Mouse (Mus musculus): ENCODE measurements around the gene Olfr901.
"Not testable (repeated sequence)": the region's sequence is repeated elsewhere in the genome, so short reads cannot be mapped to it uniquely, and the experiment has no call there.

The Olfr901 gene

DNA sequence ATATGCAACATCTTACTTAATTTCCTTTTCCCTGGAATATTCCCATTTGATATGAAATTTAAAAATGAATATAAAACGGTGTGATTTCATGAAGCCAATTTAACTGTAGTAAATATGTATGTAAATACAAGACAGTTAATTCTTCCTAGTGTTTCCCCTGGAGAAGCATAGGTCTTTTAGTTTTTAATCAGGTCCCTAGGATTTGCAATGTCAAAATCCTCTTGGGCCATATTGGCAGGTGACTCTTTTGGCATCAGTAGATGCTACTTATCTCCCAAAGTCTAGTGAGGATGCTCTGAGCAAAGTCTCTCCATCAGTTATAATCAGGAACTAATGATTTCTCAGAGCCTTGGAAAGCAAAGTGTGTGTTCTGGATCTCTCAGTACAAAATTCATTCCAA is at the start of gene Olfr901:
Gene Olfr901 (plus strand): TSS at position 301 of the 400 bp plus-strand sequence.
- DNase-seq (ENCODE audit: low spot score): no peak

DNA sequence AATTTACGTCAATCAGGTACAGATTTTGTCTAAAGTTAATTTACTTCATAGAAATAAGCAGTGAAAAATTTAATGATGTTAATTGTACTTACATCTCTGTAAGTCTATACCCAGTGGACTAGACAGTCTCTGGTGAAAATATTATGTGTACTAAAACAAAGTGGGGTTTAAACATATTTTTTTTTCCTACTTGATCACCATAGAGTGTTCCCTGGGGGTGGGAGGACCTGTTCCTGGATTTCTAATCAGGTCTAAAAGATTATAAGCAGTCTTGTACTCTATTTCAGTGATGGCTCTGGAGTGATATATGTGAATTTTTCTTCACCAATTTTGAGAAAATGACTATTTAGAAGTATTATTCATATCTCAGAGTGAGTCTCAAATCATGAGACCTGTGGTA is 27.9 kb upstream of the Olfr901 start, which contains the start of gene Olfr147:
Gene Olfr147 (plus strand): TSS at position 301 of the 400 bp plus-strand sequence.
- no peak for DNase-seq (ENCODE audit: low spot score)

- not testable (repeated sequence) for DNase-seq (ENCODE audit: low spot score)
Observed at GRCm38 (mm10) chr9:38407502-38407901, 21.8 kb upstream of the Olfr901 start.

DNA sequence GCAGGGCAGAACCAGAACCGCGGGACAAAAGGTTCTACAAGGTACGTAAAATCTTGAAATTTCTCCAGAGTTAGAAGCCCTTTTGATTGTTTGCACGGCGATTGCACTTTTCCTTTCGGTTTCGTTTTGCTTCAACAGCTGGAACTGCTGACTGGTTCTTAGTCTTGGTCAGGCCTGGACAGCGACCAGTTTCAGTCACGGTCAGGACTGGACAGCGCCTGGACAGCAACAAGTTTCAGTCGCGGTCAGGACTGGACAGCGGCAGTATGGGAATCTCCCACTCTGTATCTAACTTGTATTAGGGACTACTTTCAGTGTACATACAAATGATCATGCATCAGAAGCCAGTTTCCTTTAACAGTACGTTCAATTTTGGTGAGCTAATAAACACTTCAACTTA is 15.8 kb upstream of the Olfr901 start:
- not testable (repeated sequence) for DNase-seq (ENCODE audit: low spot score)

DNA sequence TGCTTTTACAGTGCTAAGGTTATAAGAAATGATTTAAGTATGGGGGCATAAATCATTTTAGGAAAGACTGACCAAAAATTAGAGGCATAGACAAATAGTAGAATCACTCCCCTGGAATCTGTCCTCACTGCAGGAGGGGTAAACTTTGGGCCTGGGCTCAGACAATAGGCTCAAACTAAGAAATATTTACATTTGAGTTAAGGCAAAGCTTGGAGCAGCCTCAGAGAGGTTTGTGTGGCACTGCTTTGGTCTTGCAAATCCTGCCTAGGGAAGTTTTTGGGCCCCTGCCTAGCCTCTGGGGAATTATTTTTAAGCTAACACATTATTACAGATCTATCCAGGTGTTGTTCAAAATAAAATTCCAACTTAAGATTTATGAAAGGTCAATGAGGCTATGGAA is 5.5 kb upstream of the Olfr901 start:
- no peak for DNase-seq (ENCODE audit: low spot score)

DNA sequence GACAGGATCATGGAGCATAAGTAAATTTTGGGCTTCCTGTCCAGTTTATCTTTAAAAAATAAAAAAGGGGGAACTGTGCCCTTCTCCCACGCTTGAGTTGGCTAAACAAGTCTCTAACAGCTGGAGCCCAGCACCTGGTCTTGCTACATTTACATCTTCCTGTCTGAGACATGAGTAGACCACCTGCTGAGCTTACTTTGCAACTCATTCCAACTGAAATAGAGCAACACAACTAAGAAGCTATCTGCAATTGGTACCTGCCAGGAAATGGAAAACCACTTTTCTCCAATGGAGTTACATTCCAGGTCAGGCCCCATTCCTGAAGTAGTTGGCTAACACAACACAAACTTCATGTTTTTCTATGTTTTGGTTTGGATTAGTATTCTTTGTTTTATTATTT is 2.2 kb upstream of the Olfr901 start:
- no peak for DNase-seq (ENCODE audit: low spot score)

GRCm38 (mm10) chr9:38447352-38447751 is 18.1 kb downstream of the Olfr901 start, which contains the start of gene Olfr902:
TSS of gene Olfr902 (plus strand) at chr9:38447652.
- DNase-seq (ENCODE audit: low spot score): no peak

- no peak for DNase-seq (ENCODE audit: low spot score)
Observed at GRCm38 (mm10) chr9:38462844-38463243, 33.6 kb downstream of the Olfr901 start, which contains the start of gene Olfr904. TSS of gene Olfr904 (plus strand) at chr9:38463144.

DNA sequence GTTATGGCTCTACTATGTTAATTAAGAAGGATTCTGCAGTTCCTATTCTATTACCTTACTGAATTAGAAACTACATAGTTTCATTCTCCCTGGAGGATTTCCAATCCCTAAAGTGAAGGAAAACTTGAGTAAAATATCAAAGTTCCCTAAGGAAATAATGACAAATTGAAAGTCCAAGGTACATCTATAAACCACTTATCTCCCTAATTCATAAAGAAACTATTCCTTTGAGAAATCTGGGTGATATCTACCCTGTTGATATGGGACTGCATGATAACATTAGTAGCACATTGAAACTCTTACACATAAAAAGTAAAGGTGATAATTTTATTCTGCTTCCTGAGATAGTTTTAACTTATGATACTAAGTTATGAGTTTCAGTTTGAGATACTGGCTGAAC is 41.6 kb downstream of the Olfr901 start, which contains the start of gene Olfr905:
Gene Olfr905 (plus strand): TSS at position 301 of the 400 bp plus-strand sequence.
- no peak for DNase-seq (ENCODE audit: low spot score)
